Mouse (Mus musculus) embryonic fibroblast, embryonic 13.5 days (primary cell): ENCODE measurements around the gene Aqp9. TPM values are rescaled to one million over a fixed set of nuclear protein-coding genes. Genes with fewer than 3 reads are reported as not detected.

Experiments used
- H3K27ac ChIP-seq: 2 replicates; pipeline ENCODE4 v1.5.1; 2012; ENCODE audit warnings: low read length, control low read depth, inconsistent platforms; ENCODE audit not compliant: insufficient read depth
- H3K4me1 ChIP-seq: 2 replicates; pipeline ENCODE4 v1.6.1; 2011; ENCODE audit warnings: low read length; ENCODE audit not compliant: control insufficient read depth, insufficient read depth
- H3K4me3 ChIP-seq: 2 replicates; pipeline ENCODE4 v1.5.1; 2011; ENCODE audit warnings: mild to moderate bottlenecking, control low read depth, low read length; ENCODE audit not compliant: insufficient read depth
- CTCF ChIP-seq: IDR thresholded peaks from 2 replicates; pipeline ENCODE4 v1.5.1; 2011; ENCODE audit warnings: mild to moderate bottlenecking, control low read depth, low read length, moderate library complexity, borderline replicate concordance; ENCODE audit not compliant: insufficient read depth
- POLR2A ChIP-seq: IDR thresholded peaks from 2 replicates; pipeline ENCODE4 v1.6.1; 2011; ENCODE audit warnings: low read depth, mild to moderate bottlenecking, control low read depth, low read length, moderate library complexity
- polyA plus RNA-seq: library from polyadenylated mRNA; stranded (reverse); fragments of >200 nt; gene quantifications from 2 replicates; pipeline ENCODE4 v1.2.4, GENCODE M21; 2011; ENCODE audit warnings: low read depth; ENCODE audit not compliant: missing spikeins, insufficient read length

Aqp9 gene
- polyA plus RNA-seq, 1 experiment, result not detected

GRCm38 (mm10) chr9:71071581-71072330, 96.7 kb downstream of the Aqp9 start:
- TF ChIP-seq POLR2A, result no peak
- TF ChIP-seq CTCF, result no peak

GRCm38 (mm10) chr9:71070628-71071027, 97.9 kb downstream of the Aqp9 start:
- Histone ChIP-seq H3K27ac (no peak overlapping the region), H3K4me1 (no peaks in the 10 kb centered on the region; the same call in 1 of the 2 replicates), H3K4me3 (no peak overlapping the region)
- TF ChIP-seq CTCF, result no peak
- TF ChIP-seq POLR2A, result no peak

More at GRCm38 (mm10) chr9:71071581-71072330, 96.7 kb downstream of the Aqp9 start:
- Histone ChIP-seq H3K27ac (no peak overlapping the region), H3K4me1 (no peaks in the 10 kb centered on the region; the same call in 1 of the 2 replicates), H3K4me3 (no peak overlapping the region)

- H3K4me1 ChIP-seq, result no peaks in the 10 kb centered on the region
- TF ChIP-seq CTCF (no peak), POLR2A (no peak)
Measured at GRCm38 (mm10) chr9:71068866-71069390, 99.6 kb downstream of the Aqp9 start.

GRCm38 (mm10) chr9:71067156-71067555, 101.3 kb downstream of the Aqp9 start:
- Histone ChIP-seq H3K27ac (no peak overlapping the region), H3K4me3 (no peak overlapping the region), H3K4me1 (no peaks in the 10 kb centered on the region; the same call in 1 of the 2 replicates)
- TF ChIP-seq CTCF, result no peak
- no peak for TF ChIP-seq POLR2A

More at GRCm38 (mm10) chr9:71068866-71069390, 99.6 kb downstream of the Aqp9 start:
- Histone ChIP-seq H3K27ac (no peak overlapping the region), H3K4me3 (no peak overlapping the region)

- Histone ChIP-seq H3K4me3 (no peak overlapping the region), H3K4me1 (no peaks in the 10 kb centered on the region; the same call in 1 of the 2 replicates), H3K27ac (no peak overlapping the region)
- no peak for TF ChIP-seq CTCF
- TF ChIP-seq POLR2A, result no peak
Measured at GRCm38 (mm10) chr9:71066491-71066890, 102.0 kb downstream of the Aqp9 start.

GRCm38 (mm10) chr9:71065343-71065875, 103.1 kb downstream of the Aqp9 start:
- H3K4me3 ChIP-seq, result no peak overlapping the region
- TF ChIP-seq CTCF, result no peak
- TF ChIP-seq POLR2A, result no peak
- H3K27ac ChIP-seq, result no peak overlapping the region
- H3K4me1 ChIP-seq, result no peaks in the 10 kb centered on the region; the same call in 1 of the 2 replicates

GRCm38 (mm10) chr9:71064291-71064840, 104.1 kb downstream of the Aqp9 start:
- no peak for TF ChIP-seq POLR2A
- no peak for TF ChIP-seq CTCF

GRCm38 (mm10) chr9:71063551-71063950, 104.9 kb downstream of the Aqp9 start:
- Histone ChIP-seq H3K4me1 (no peaks in the 10 kb centered on the region; the same call in 1 of the 2 replicates), H3K27ac (no peak overlapping the region), H3K4me3 (no peak overlapping the region)
- no peak for TF ChIP-seq CTCF
- TF ChIP-seq POLR2A, result no peak

More at GRCm38 (mm10) chr9:71064291-71064840, 104.1 kb downstream of the Aqp9 start:
- H3K4me3 ChIP-seq, result no peak overlapping the region
- no peak overlapping the region for H3K27ac ChIP-seq
- no peaks in the 10 kb centered on the region; the same call in 1 of the 2 replicates for H3K4me1 ChIP-seq

GRCm38 (mm10) chr9:71062976-71063375, 105.5 kb downstream of the Aqp9 start:
- H3K4me1 ChIP-seq, result no peaks in the 10 kb centered on the region; the same call in 1 of the 2 replicates
- TF ChIP-seq CTCF (no peak), POLR2A (no peak)
- no peak overlapping the region for H3K4me3 ChIP-seq
- H3K27ac ChIP-seq, result no peak overlapping the region

GRCm38 (mm10) chr9:71062301-71062700, 106.2 kb downstream of the Aqp9 start:
- Histone ChIP-seq H3K4me3 (no peak overlapping the region), H3K27ac (no peak overlapping the region), H3K4me1 (no peaks in the 10 kb centered on the region; the same call in 1 of the 2 replicates)
- no peak for TF ChIP-seq CTCF
- TF ChIP-seq POLR2A, result no peak

Other genes starting within 250 kb of the Aqp9 start
- gene Lipc, start 216.5 kb downstream of the Aqp9 start, polyA plus RNA-seq, result not detected in 2 replicates
- 2.7 and 4.0 TPM in 2 replicates for gene Aldh1a2, start 47.1 kb upstream of the Aqp9 start, polyA plus RNA-seq